Mouse (Mus musculus): ENCODE data around the gene Bhlha9. TPM values are rescaled to one million over a fixed set of nuclear protein-coding genes. Genes with fewer than 3 reads are reported as not detected.

The Bhlha9 gene
- polyA plus RNA-seq, 1 experiment from 2014 or later, result 1.3 TPM

DNA sequence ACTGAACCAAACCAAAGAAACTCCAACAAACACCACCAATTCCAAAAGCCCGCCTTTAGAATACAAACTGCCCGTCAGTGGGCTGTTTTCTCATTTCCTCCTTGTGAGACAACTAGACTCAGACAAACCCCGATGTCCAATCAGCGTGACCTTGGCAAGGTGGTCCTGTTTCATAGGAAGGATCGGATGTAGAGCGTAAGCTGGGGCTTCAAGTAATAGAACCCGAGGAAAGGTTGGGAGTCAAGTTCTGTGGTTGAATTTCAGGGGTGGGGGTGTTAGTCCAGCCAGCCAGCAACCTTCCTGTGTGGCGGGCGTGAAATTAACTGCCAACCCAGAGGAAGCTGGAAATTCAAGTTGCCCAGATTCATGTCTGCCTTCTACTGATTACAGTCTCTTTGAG is 27.2 kb upstream of the Bhlha9 start:
- H3K27ac ChIP-seq (replicated peaks), result peak overlapping the region; percentile 52; the same call in 1 of the 2 replicates
- no peaks in the 10 kb centered on the region for H3K9me3 ChIP-seq
- H3K4me1 ChIP-seq (replicated peaks), result peaks cover 35% of the 10 kb centered on the region
- no peaks in the 10 kb centered on the region for H3K36me3 ChIP-seq
- H3K27me3 ChIP-seq, result no peaks in the 10 kb centered on the region
- WGBS, result 74% methylated on average over 9 of the region's 9 CpGs
- no peak overlapping the region for H3K9ac ChIP-seq
- no peak overlapping the region for H3K4me2 ChIP-seq
- ATAC-seq (ENCODE audit: low FRiP score, low read depth), result no peak
- no peak overlapping the region for H3K4me3 ChIP-seq

DNA sequence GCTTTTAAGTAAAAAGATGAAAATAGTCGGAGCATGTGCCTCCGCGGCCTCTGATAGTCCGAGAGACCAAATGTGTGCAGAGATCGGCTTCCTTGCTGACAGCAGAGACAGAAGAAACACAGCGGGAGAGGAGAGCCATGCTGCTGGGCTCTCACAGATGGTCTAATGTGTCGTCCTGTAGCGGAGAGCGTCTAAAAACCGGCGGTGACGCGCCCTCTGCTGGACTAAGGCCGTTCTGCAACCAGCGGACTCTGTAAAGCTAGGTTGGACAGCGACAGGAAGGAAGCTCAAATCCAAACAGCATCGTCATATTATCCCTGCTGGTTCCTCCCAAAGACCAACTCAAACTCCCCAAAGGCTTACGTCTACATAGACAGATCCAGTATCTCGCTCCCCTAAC is 26.3 kb upstream of the Bhlha9 start:
- ATAC-seq (ENCODE audit: low FRiP score, low read depth), result peak; percentile 74
- Histone ChIP-seq H3K9ac (0 out of 2 replicates have a peak overlapping the region, but pooled peaks have one; percentile 35), H3K27me3 (no peaks in the 10 kb centered on the region), H3K4me1 (replicated peaks) (peaks cover 35% of the 10 kb centered on the region), H3K27ac (replicated peaks) (peak overlapping the region; percentile 52), H3K9me3 (no peaks in the 10 kb centered on the region), H3K4me2 (peak overlapping the region; percentile 56), H3K4me3 (peak overlapping the region; percentile 30), H3K36me3 (no peaks in the 10 kb centered on the region)
- WGBS, result under 1% methylated on average over 19 of the region's 19 CpGs

DNA sequence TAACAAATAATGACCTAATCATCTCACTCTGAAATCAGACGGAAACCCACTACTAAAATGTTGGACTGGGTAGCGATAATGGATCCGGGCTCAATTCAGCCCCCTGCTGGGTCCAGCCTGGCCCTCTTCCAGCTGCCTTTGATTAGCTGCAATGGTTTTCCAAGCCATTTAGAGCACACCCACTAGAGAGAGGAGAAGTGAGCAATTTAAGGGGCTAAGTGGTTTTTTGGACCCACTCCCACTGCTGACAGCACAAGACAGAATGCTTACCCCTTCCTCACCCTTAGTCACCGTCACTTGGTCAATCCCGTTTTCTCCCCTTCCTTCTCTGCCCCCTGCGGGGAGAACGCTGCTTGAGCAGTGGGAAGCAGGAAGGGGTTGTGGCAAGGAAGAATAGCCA is 25.2 kb upstream of the Bhlha9 start:
- Histone ChIP-seq H3K4me1 (replicated peaks) (peaks cover 35% of the 10 kb centered on the region), H3K4me3 (peak overlapping the region; percentile 12), H3K27ac (replicated peaks) (peak overlapping the region; percentile 62), H3K36me3 (no peaks in the 10 kb centered on the region), H3K4me2 (peak overlapping the region; percentile 45), H3K9ac (peak overlapping the region; percentile 3; the same call in 1 of the 2 replicates), H3K27me3 (no peaks in the 10 kb centered on the region), H3K9me3 (no peaks in the 10 kb centered on the region)
- peak; percentile 62; the same call in 1 of the 2 replicates for ATAC-seq (ENCODE audit: low FRiP score, low read depth)
- WGBS, result 1% methylated on average over 7 of the region's 7 CpGs

DNA sequence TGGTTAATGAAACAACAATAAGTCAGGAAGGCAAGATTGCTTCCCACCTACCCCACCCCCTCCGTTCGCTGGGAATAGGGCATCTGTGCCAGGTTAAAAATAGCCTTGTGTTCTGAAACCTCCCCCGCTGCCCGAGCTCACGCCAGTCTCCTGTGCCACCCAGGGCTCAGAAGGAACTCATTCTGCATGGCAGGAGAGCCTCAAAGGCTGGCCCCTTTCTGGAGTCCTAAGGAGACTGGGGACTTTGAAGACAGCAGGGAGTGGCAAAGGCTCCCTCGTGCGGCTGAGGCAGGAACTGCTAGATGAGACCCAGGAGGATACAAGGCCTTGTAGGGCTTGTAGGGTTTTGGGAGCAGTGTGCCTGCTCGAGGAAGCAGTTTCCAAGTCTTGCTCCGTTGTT is 24.8 kb upstream of the Bhlha9 start:
- Histone ChIP-seq H3K9me3 (no peaks in the 10 kb centered on the region), H3K4me2 (peak overlapping the region; percentile 45), H3K9ac (peak overlapping the region; percentile 3; the same call in 1 of the 2 replicates), H3K27ac (replicated peaks) (peak overlapping the region; percentile 62), H3K4me1 (replicated peaks) (peaks cover 35% of the 10 kb centered on the region), H3K36me3 (no peaks in the 10 kb centered on the region), H3K27me3 (no peaks in the 10 kb centered on the region), H3K4me3 (peak overlapping the region; percentile 12)
- WGBS, result 6% methylated on average over 9 of the region's 9 CpGs
- peak; percentile 32; the same call in 1 of the 2 replicates for ATAC-seq (ENCODE audit: low FRiP score, low read depth)

DNA sequence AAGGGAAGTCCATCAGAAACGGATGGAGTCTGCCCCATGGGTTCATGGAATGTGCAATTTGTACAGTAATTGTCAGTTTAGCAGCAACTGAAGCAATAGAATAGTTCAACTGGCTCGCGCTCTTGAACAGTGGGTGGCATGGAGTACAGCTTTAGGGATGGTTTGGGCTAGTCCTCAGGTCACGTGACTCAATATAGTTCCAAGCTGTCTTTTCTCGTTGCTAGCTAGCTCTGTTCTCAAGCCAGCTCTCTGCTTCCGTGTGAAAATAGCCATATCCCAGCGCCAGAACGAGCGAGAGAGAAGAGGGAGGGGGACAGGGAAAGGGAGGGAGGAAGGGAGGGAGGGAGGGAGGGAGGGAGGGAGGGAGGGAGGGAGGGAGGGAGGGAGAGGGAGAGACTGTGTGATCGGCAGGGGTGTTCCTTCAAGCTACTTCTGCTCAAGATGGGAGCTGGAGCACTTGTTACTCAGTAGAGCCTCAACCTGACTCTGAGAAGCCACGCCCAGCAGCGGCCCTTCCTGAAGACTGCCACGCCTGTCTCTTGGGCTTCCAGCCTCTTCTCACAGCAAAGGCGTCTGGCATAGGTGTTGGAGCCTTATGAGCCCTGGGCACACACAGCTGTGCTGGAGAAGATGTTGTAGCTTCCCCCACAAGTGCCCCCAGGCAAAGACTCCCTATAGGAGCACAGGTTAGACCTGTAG is 21.3 kb upstream of the Bhlha9 start:
- Histone ChIP-seq H3K4me1 (replicated peaks) (peaks cover 17% of the 10 kb centered on the region), H3K27ac (replicated peaks) (no peak overlapping the region), H3K9me3 (no peaks in the 10 kb centered on the region), H3K36me3 (no peaks in the 10 kb centered on the region), H3K9ac (no peak overlapping the region), H3K4me3 (no peak overlapping the region), H3K4me2 (no peak overlapping the region), H3K27me3 (no peaks in the 10 kb centered on the region)
- no peak for ATAC-seq (ENCODE audit: low FRiP score, low read depth)
- WGBS, result 61% methylated on average over 11 of the region's 14 CpGs

DNA sequence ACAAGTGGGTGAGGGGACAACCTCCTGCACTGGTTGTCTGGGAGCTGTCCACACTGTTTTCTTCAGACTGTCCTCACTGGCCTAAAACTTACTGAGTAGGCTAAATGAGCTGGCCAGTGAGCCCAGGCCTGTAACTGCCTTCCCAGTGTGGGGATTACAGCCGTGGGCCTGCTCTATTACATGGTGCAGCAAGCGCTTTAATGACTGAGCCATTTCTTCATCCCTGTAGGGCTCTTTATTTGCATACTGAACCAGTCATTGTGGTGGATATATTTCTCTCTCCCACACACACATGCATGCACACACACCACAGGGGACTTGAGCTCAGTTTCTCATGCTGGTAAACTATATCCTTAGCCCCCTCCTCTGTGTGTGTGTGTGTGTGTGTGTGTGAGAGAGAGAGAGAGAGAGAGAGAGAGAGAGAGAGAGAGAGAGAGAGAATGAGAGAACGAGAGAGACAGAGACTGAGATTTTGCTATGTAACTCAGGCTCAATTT is 19.4 kb upstream of the Bhlha9 start:
- WGBS, result 46% methylated on average over 3 of the region's 3 CpGs
- Histone ChIP-seq H3K4me1 (replicated peaks) (no peaks in the 10 kb centered on the region; the same call in 1 of the 2 replicates), H3K4me2 (no peak overlapping the region), H3K36me3 (no peaks in the 10 kb centered on the region), H3K27me3 (no peaks in the 10 kb centered on the region), H3K9ac (no peak overlapping the region), H3K27ac (replicated peaks) (no peak overlapping the region), H3K9me3 (no peaks in the 10 kb centered on the region), H3K4me3 (no peak overlapping the region)
- ATAC-seq (ENCODE audit: low FRiP score, low read depth), result peak; percentile 67

DNA sequence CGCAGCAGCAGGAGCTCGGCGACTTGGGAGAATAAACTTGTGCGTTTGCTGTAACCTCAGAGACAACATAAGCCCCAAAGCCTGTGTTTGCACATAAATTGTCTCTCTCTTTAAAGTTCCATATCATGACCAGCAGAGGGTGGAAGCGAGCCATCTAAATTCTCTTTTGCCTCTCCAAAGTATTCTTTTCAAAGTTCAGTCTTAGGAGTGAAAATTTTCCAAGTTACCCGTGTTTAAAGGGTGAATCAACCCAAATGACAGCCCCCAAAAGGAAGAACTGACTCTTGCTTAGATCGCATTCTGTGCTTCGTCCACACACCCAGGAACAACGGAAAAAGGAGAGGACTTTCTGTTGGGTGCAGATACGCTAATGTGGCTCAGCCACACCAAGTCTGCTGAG is 17.2 kb upstream of the Bhlha9 start:
- Histone ChIP-seq H3K9ac (no peak overlapping the region), H3K27me3 (no peaks in the 10 kb centered on the region), H3K9me3 (no peaks in the 10 kb centered on the region), H3K27ac (replicated peaks) (no peak overlapping the region), H3K4me3 (no peak overlapping the region), H3K4me2 (peak overlapping the region; percentile 39), H3K4me1 (replicated peaks) (no peaks in the 10 kb centered on the region; the same call in 1 of the 2 replicates), H3K36me3 (no peaks in the 10 kb centered on the region)
- 6% methylated on average over 10 of the region's 10 CpGs for WGBS
- ATAC-seq (ENCODE audit: low FRiP score, low read depth), result no peak

DNA sequence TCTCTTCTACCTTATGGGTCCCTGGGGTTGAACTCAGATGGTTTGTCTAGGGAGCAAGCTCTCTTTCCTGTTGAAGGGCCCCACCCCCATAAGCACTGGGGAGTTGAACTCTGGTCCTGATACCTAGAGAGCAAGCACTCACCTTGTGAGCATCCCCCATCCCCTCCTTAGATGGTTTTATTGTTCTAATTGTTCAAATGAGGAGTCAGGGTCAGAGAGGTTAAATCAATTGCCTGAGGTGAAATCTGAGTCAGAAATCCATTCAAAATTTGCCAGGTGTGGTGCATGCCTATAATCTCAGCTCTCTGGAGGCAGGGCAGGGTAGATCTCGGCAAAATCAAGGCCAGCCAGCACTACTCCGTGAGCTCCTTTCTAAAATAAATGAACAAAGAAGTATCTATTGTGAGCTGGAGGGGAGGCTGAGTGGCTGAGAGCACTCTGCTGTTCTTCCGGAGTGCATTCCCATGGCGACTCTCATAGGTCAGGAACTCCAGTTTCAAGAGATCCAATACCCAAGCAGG is 14.8 kb upstream of the Bhlha9 start:
- no peak overlapping the region for H3K27ac ChIP-seq (replicated peaks)
- no peaks in the 10 kb centered on the region for H3K27me3 ChIP-seq
- H3K4me3 ChIP-seq, result no peak overlapping the region
- no peak for ATAC-seq (ENCODE audit: low FRiP score, low read depth)
- no peaks in the 10 kb centered on the region for H3K9me3 ChIP-seq
- H3K4me1 ChIP-seq (replicated peaks), result no peaks in the 10 kb centered on the region; the same call in 1 of the 2 replicates
- H3K36me3 ChIP-seq, result no peaks in the 10 kb centered on the region
- WGBS, result 44% methylated on average over 4 of the region's 4 CpGs
- H3K9ac ChIP-seq, result no peak overlapping the region
- H3K4me2 ChIP-seq, result no peak overlapping the region

DNA sequence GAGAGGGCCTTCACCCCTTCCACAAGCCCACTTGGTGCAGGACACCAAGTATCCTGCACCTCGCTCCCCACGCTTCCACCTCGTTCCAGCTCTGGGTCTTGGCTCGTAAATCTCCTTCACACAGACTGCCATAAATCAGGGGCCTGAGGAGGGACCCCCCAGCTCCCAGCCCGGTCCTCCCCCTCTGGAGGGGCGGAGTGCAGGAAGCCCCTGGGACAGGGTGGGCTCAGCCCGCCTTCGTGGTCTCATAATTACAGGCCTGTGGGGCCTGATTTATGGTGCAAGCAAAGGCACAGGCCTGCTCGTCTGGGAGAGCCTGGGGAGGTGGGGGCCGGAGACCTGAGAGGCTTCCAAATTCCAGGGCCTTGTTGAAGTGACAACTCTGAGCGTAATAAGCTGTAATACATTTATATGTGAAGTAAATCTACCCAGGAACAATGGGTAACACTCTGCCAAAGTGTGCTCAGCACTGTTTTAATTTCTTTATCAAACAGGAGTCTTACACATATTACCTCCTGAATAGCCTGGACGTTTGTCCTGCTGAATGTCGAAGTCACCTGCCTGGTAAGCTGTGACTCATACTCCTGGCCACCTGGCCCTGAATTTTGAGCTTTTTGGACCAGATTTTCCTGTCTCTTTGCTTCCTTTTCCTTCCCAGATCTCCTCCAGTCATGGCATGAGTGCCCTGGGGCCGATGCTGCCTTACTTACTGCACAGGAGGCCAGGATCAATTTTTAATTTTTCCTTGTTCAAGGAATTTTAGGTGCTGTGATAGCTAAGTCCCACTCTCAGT is 12.9 kb upstream of the Bhlha9 start:
- Histone ChIP-seq H3K27me3 (no peaks in the 10 kb centered on the region; the same call in 1 of the 2 replicates), H3K9ac (no peak overlapping the region), H3K36me3 (no peaks in the 10 kb centered on the region), H3K27ac (replicated peaks) (no peak overlapping the region), H3K4me3 (no peak overlapping the region), H3K4me2 (no peak overlapping the region), H3K4me1 (replicated peaks) (no peaks in the 10 kb centered on the region; the same call in 1 of the 2 replicates), H3K9me3 (no peaks in the 10 kb centered on the region)
- no peak for ATAC-seq (ENCODE audit: low FRiP score, low read depth)
- 63% methylated on average over 14 of the region's 14 CpGs for WGBS

DNA sequence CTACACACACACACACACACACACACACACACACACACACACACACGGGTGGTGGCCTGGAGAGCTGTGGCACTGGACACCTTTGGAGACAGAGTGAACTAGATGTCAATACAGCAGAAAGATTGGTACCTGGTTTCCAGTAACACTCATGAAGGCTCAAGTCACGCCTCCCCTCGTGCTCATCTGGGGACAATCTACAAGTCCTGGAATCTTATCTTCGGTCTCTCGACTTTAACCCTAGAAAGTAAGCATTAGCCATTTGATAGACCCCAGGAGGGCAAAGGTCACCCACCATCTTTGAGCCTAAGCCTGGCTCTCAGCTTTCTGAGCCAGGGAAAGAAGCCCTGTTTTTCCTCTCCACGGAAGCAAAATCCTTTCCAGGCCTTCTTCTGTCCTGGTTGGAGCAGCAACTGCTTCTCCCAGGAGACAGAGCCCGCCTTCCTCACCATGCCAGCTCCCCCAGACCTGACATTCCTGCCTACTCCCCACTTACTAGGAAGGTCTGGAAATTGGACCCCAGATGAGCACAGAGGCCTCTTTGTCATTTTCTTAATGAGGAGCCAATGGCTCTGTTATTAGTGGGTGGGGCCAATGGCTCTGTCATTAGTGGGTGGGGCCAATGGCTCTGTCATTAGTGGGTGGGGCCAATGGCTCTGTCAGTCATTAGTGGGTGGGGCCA is 10.3 kb upstream of the Bhlha9 start:
- Histone ChIP-seq H3K9ac (no peak overlapping the region), H3K4me3 (no peak overlapping the region), H3K4me2 (no peak overlapping the region), H3K9me3 (no peaks in the 10 kb centered on the region), H3K36me3 (no peaks in the 10 kb centered on the region), H3K27me3 (peaks cover 13% of the 10 kb centered on the region), H3K4me1 (replicated peaks) (peaks cover 11% of the 10 kb centered on the region), H3K27ac (replicated peaks) (no peak overlapping the region)
- ATAC-seq (ENCODE audit: low FRiP score, low read depth), result no peak
- 81% methylated on average over 7 of the region's 7 CpGs for WGBS

DNA sequence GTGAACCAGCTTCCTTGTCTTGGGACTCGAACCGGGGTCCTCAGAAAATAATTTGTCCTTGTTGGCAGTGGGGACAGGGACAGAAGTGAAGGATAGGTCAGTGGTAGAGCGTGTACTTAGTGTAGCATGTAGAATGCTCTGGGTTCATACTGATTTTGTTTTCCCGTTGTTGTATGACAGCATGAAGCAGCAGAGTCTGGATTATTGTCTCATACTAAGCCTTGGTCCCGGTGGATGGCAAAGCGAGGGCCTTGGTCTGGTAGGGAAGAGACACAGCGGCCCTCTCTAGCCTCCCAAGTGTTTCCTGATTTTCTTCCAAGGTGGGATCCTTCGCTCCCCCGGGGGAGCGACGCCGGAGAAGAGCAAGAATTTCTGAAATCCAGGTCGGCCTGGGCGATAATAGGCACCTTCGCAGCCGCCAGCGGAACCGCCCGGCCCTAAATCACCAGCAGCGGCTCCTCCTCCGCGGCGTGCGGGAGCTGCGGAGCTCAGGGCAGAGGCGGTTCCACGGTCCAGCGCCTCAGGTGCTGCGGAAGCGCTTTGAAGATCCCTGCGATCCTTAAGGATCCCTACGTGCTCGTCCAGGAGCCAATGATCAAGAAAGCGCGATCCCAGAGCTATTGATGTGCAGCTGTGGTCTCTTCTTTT is 6.1 kb upstream of the Bhlha9 start:
- Histone ChIP-seq H3K9me3 (no peaks in the 10 kb centered on the region), H3K36me3 (no peaks in the 10 kb centered on the region), H3K27ac (replicated peaks) (0 out of 2 replicates have a peak overlapping the region, but pooled peaks have one; percentile 14), H3K4me3 (peak overlapping the region; percentile 37), H3K27me3 (peaks cover 41% of the 10 kb centered on the region), H3K4me2 (peak overlapping the region; percentile 73), H3K9ac (peak overlapping the region; percentile 42), H3K4me1 (replicated peaks) (peaks cover 13% of the 10 kb centered on the region)
- 7% methylated on average over 35 of the region's 35 CpGs for WGBS
- ATAC-seq (ENCODE audit: low FRiP score, low read depth), result no peak
